Mouse (Mus musculus) MEL (cell line): Measurements from ENCODE around the gene Ipo13. TPM values are rescaled to one million over a fixed set of nuclear protein-coding genes. Genes with fewer than 3 reads are reported as not detected.
A peak's percentile ranks its signal among the peaks of the same experiment; 100 is the strongest.

Experiments
- DNase-seq: peaks from one replicate; pipeline ENCODE4 v3.0.0; 2011; ENCODE audit warnings: low read depth, low spot score
- H3K27ac ChIP-seq: 2 replicates; pipeline ENCODE4 v1.5.1; 2012; ENCODE audit warnings: low read depth, mild to moderate bottlenecking, control low read depth, low read length, moderate library complexity; ENCODE audit not compliant: control insufficient read depth
- H3K27me3 ChIP-seq, 2 experiments: fragments of 150-350 bp in 1 of 2; sonication (generic) in 1 of 2; 2 replicates each; pipeline ENCODE4 v1.6.1; 2012; ENCODE audit warnings: low read length in 2 of 2, mild to moderate bottlenecking in 2 of 2, improper control_type of control experiment in 1 of 2, moderate library complexity in 1 of 2; ENCODE audit not compliant: insufficient read depth in 2 of 2, control insufficient read depth in 1 of 2
- H3K36me3 ChIP-seq, 2 experiments: 2 replicates each; pipeline ENCODE4 v1.6.1; 2012 to 2014; ENCODE audit warnings: low read length in 2 of 2, improper control_type of control experiment in 1 of 2, inconsistent platforms in 1 of 2, mild to moderate bottlenecking in 1 of 2; ENCODE audit not compliant: insufficient read depth in 2 of 2, control insufficient read depth in 1 of 2
- H3K4me1 ChIP-seq, 2 experiments: fragments of 150-350 bp in 1 of 2; sonication (generic) in 1 of 2; 2 replicates each; pipeline ENCODE4 v1.6.1; 2012; ENCODE audit warnings: low read length in 2 of 2, improper control_type of control experiment in 1 of 2, mild to moderate bottlenecking in 1 of 2; ENCODE audit not compliant: insufficient read depth in 2 of 2, control insufficient read depth in 1 of 2
- H3K4me3 ChIP-seq, 2 experiments: fragments of 150-350 bp in 1 of 2; sonication (generic) in 1 of 2; 2 replicates each; pipeline ENCODE4 v1.5.1; 2012; ENCODE audit warnings: low read depth in 2 of 2, low read length in 2 of 2, mild to moderate bottlenecking in 2 of 2, moderate library complexity in 2 of 2, control low read depth in 1 of 2, improper control_type of control experiment in 1 of 2; ENCODE audit not compliant: control insufficient read depth in 1 of 2, insufficient read depth in 1 of 2
- H3K79me2 ChIP-seq: 2 replicates; pipeline ENCODE4 v1.6.1; 2012; ENCODE audit warnings: mild to moderate bottlenecking, low read length, moderate library complexity; ENCODE audit not compliant: control insufficient read depth, poor library complexity, insufficient read depth
- H3K9ac ChIP-seq: 2 replicates; pipeline ENCODE4 v1.6.1; 2012; ENCODE audit warnings: low read depth, mild to moderate bottlenecking, control low read depth, low read length, moderate library complexity; ENCODE audit not compliant: control insufficient read depth, poor library complexity, severe bottlenecking
- H3K9me3 ChIP-seq: fragments of 150-350 bp; sonication (generic); replicated peaks from 2 replicates; pipeline ENCODE4 v1.6.1; 2012; ENCODE audit warnings: mild to moderate bottlenecking, low read length, improper control_type of control experiment, moderate library complexity; ENCODE audit not compliant: insufficient read depth
- CTCF ChIP-seq, 3 experiments: IDR thresholded peaks in 2 of 3; conservative IDR thresholded peaks in 1 of 3; 2 replicates each; pipeline ENCODE4 v1.5.1; 2011 to 2012; ENCODE audit warnings: low read length in 3 of 3, low read depth in 2 of 3, mild to moderate bottlenecking in 2 of 3, improper control_type of control experiment in 1 of 3, inconsistent platforms in 1 of 3, mixed read lengths in 1 of 3, moderate library complexity in 1 of 3; ENCODE audit not compliant: control insufficient read depth in 1 of 3, insufficient read depth in 1 of 3, poor library complexity in 1 of 3, severe bottlenecking in 1 of 3
- E2F4 ChIP-seq: IDR thresholded peaks from 2 replicates; pipeline ENCODE4 v1.6.1; 2011; ENCODE audit warnings: low read depth, low read length, improper control_type of control experiment, borderline replicate concordance
- ELF1 ChIP-seq: IDR thresholded peaks from 2 replicates; pipeline ENCODE4 v1.6.1; 2014; ENCODE audit warnings: low read depth, mild to moderate bottlenecking, inconsistent platforms, low read length, improper control_type of control experiment, moderate library complexity
- EP300 ChIP-seq, 2 experiments: IDR thresholded peaks; 2 replicates each; pipeline ENCODE4 v1.6.1; 2011; ENCODE audit warnings: improper control_type of control experiment in 2 of 2, low read length in 2 of 2, low read depth in 1 of 2, mild to moderate bottlenecking in 1 of 2
- HCFC1 ChIP-seq: IDR thresholded peaks from 2 replicates; pipeline ENCODE4 v1.6.1; 2012; ENCODE audit warnings: low read depth, mild to moderate bottlenecking, inconsistent platforms, low read length, improper control_type of control experiment, moderate library complexity
- JUND ChIP-seq: IDR thresholded peaks from 2 replicates; pipeline ENCODE4 v1.6.1; 2011; ENCODE audit warnings: low read depth, mild to moderate bottlenecking, improper control_type of control experiment, low read length
- KAT2A ChIP-seq: conservative IDR thresholded peaks from 2 replicates; pipeline ENCODE4 v1.6.1; 2012; ENCODE audit warnings: low read depth, low read length, improper control_type of control experiment, inconsistent platforms
- MAFK ChIP-seq: IDR thresholded peaks from 2 replicates; pipeline ENCODE4 v1.6.1; 2011; ENCODE audit warnings: low read depth, mild to moderate bottlenecking, low read length, improper control_type of control experiment, borderline replicate concordance
- MAZ ChIP-seq: IDR thresholded peaks from 2 replicates; pipeline ENCODE4 v1.6.1; 2012; ENCODE audit warnings: low read depth, mild to moderate bottlenecking, inconsistent platforms, low read length, improper control_type of control experiment
- MEF2A ChIP-seq: IDR thresholded peaks from 2 replicates; pipeline ENCODE4 v1.6.1; 2014; ENCODE audit warnings: low read depth, mild to moderate bottlenecking, inconsistent platforms, low read length, improper control_type of control experiment; ENCODE audit not compliant: poor library complexity, insufficient replicate concordance, severe bottlenecking; ENCODE audit errors: extremely low read depth
- MXI1 ChIP-seq: IDR thresholded peaks from 2 replicates; pipeline ENCODE4 v1.6.1; 2011; ENCODE audit warnings: mild to moderate bottlenecking, low read depth, low read length, improper control_type of control experiment
- MYB ChIP-seq: IDR thresholded peaks from 2 replicates; pipeline ENCODE4 v1.6.1; 2011; ENCODE audit warnings: mild to moderate bottlenecking, low read depth, low read length, improper control_type of control experiment
- MYC ChIP-seq: IDR thresholded peaks from 2 replicates; pipeline ENCODE4 v1.6.1; 2011; ENCODE audit warnings: low read depth, mild to moderate bottlenecking, low read length, improper control_type of control experiment, moderate library complexity
- NELFE ChIP-seq: IDR thresholded peaks from 2 replicates; pipeline ENCODE4 v1.6.1; 2011; ENCODE audit warnings: low read depth, low read length, improper control_type of control experiment
- NRF1 ChIP-seq: IDR thresholded peaks from 2 replicates; pipeline ENCODE4 v1.6.1; 2014; ENCODE audit warnings: low read depth, mild to moderate bottlenecking, inconsistent platforms, low read length, improper control_type of control experiment, moderate library complexity; ENCODE audit not compliant: poor library complexity, insufficient read depth, severe bottlenecking
- POLR2AphosphoS2 ChIP-seq: IDR thresholded peaks from 2 replicates; pipeline ENCODE4 v1.6.1; 2011; ENCODE audit warnings: low read length, improper control_type of control experiment
- POLR2AphosphoS5 ChIP-seq: IDR thresholded peaks from 2 replicates; pipeline ENCODE4 v1.6.1; 2012; ENCODE audit warnings: low read depth, borderline replicate concordance, mild to moderate bottlenecking, inconsistent platforms, low read length, moderate library complexity, mixed read lengths
- RAD21 ChIP-seq: IDR thresholded peaks from 2 replicates; pipeline ENCODE4 v1.6.1; 2011; ENCODE audit warnings: mild to moderate bottlenecking, low read depth, low read length, improper control_type of control experiment
- RCOR1 ChIP-seq: IDR thresholded peaks from 2 replicates; pipeline ENCODE4 v1.6.1; 2012; ENCODE audit warnings: low read depth, mild to moderate bottlenecking, inconsistent platforms, low read length, improper control_type of control experiment
- SIN3A ChIP-seq: IDR thresholded peaks from 2 replicates; pipeline ENCODE4 v1.6.1; 2012; ENCODE audit warnings: low read length, improper control_type of control experiment, inconsistent platforms
- SMC3 ChIP-seq: IDR thresholded peaks from 2 replicates; pipeline ENCODE4 v1.6.1; 2011; ENCODE audit warnings: low read depth, low read length, improper control_type of control experiment
- TAL1 ChIP-seq: IDR thresholded peaks from 2 replicates; pipeline ENCODE4 v1.6.1; 2012; ENCODE audit warnings: mild to moderate bottlenecking, inconsistent platforms, low read length, moderate library complexity, mixed read lengths
- TBP ChIP-seq: IDR thresholded peaks from 2 replicates; pipeline ENCODE4 v1.8.0; 2011; ENCODE audit warnings: low read depth, low read length, improper control_type of control experiment
- TCF12 ChIP-seq: IDR thresholded peaks from 2 replicates; pipeline ENCODE4 v1.6.1; 2014; ENCODE audit warnings: low read depth, mild to moderate bottlenecking, inconsistent platforms, low read length, improper control_type of control experiment, moderate library complexity
- USF1 ChIP-seq: IDR thresholded peaks from 2 replicates; pipeline ENCODE4 v1.6.1; 2014; ENCODE audit warnings: low read depth, mild to moderate bottlenecking, inconsistent platforms, low read length, improper control_type of control experiment, moderate library complexity
- USF2 ChIP-seq, 2 experiments: IDR thresholded peaks; 2 replicates each; pipeline ENCODE4 v1.6.1; 2011 to 2012; ENCODE audit warnings: improper control_type of control experiment in 2 of 2, low read length in 2 of 2, borderline replicate concordance in 1 of 2, inconsistent platforms in 1 of 2, low read depth in 1 of 2, mild to moderate bottlenecking in 1 of 2; ENCODE audit not compliant: insufficient read depth in 1 of 2
- ZC3H11A ChIP-seq: IDR thresholded peaks from 2 replicates; pipeline ENCODE4 v1.6.1; 2012; ENCODE audit warnings: low read depth, mild to moderate bottlenecking, inconsistent platforms, low read length, improper control_type of control experiment
- ZKSCAN1 ChIP-seq: IDR thresholded peaks from 2 replicates; pipeline ENCODE4 v1.6.1; 2012; ENCODE audit warnings: low read depth, mild to moderate bottlenecking, inconsistent platforms, low read length, improper control_type of control experiment, moderate library complexity
- ZMIZ1 ChIP-seq: IDR thresholded peaks from 2 replicates; pipeline ENCODE4 v1.6.1; 2012; ENCODE audit warnings: low read depth, mild to moderate bottlenecking, inconsistent platforms, low read length, improper control_type of control experiment, moderate library complexity
- ZNF384 ChIP-seq: IDR thresholded peaks from 2 replicates; pipeline ENCODE4 v1.6.1; 2012; ENCODE audit warnings: low read depth, mild to moderate bottlenecking, inconsistent platforms, low read length, improper control_type of control experiment
- polyA plus RNA-seq, 2 experiments: library from polyadenylated mRNA; stranded (reverse) in 1 of 2; unstranded in 1 of 2; fragments of >175 nt in 1 of 2; fragments of >200 nt in 1 of 2; gene quantifications; 2 replicates each; pipeline versions ENCODE4 v1.2.1 to v1.2.4; 2012; ENCODE audit warnings: low replicate concordance in 2 of 2, low read depth in 1 of 2; ENCODE audit not compliant: insufficient read length in 2 of 2, insufficient read depth in 1 of 2, missing spikeins in 1 of 2
- total RNA-seq: library from RNA; depleted of rRNA; stranded (reverse); fragments of 300-350 nt; gene quantifications from 2 replicates; pipeline ENCODE4 v1.2.3, GENCODE M21; 2012

The Ipo13 gene
- total and polyA plus RNA-seq, 3 experiments: 39.5 to 88.0 TPM; not detected in 1

DNA sequence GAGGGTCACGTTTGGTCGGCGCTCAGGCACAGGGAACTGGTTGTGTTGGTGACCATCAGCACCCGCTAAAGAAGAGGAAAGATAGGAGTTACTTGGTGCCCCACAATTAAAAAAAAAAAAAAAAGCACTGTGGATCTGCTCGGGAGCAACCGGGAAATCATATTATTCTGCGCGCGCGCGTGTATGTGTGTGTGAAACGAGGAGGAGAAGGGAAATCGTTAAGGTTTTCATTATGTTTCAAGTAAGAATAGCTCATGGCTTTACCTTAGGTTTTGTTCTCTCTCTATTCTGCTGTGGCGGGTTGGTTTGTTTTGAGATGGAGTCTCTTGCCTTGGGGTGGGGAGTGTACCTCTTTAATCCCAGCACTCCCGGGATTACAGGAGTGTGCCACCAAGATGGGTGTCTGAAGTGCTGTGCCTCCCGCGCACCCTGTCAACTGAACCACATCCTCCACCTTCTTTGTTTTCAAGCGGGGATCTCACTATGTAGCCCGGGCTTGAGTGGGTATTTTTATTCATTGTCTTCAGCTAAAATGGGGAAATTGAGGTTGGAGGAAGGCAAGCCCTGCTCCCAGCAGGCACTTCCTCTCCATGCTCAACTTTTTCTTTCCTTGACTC lies 798 bp upstream of the Ipo13 start (continued):
- no peak for TF ChIP-seq MEF2A
- no peak for TF ChIP-seq USF2 (IDR thresholded peaks at IDR 0.05; ENCODE audit: borderline replicate concordance in 1 of 2, insufficient read depth in 1 of 2, low read depth in 1 of 2, low read length in 2 of 2)
- peak; percentile 16 to 45; a peak in 2 of 4 replicates for TF ChIP-seq EP300 (IDR thresholded peaks at IDR 0.05; ENCODE audit: low read depth in 1 of 2, low read length in 2 of 2)
- TF ChIP-seq HCFC1: no peak
- no peak for TF ChIP-seq KAT2A
- TF ChIP-seq RAD21: no peak
- TF ChIP-seq SIN3A: peak; percentile 25; the same call in 1 of the 2 replicates
- TF ChIP-seq RCOR1: no peak; the same call in 1 of the 2 replicates
- TF ChIP-seq NELFE: peak; percentile 4; the same call in 1 of the 2 replicates
- peak; percentile 41; the same call in 1 of the 2 replicates for TF ChIP-seq ZNF384
- no peak for TF ChIP-seq E2F4
- TF ChIP-seq ZKSCAN1: no peak
- no peak for TF ChIP-seq ZMIZ1
- no peak for TF ChIP-seq TAL1
- TF ChIP-seq TCF12: no peak
- TF ChIP-seq POLR2AphosphoS2: no peak
- no peak for TF ChIP-seq MYB
- no peak for TF ChIP-seq CTCF (IDR thresholded peaks at IDR 0.05 in 2 of 3, conservative IDR thresholded peaks at IDR 0.05 in 1 of 3; ENCODE audit: control insufficient read depth in 1 of 3, insufficient read depth in 1 of 3, low read depth in 2 of 3, low read length in 3 of 3, poor library complexity in 1 of 3, severe bottlenecking in 1 of 3)
- no peak; the same call in 1 of the 2 replicates for TF ChIP-seq MYC
- TF ChIP-seq MAFK: no peak

GRCm38 (mm10) chr4:117914031-117914430 lies 768 bp downstream of the Ipo13 start:
- H3K36me3 ChIP-seq: peaks cover 0 to 34% of the 10 kb centered on the region in 2 experiments; a peak in 2 of 4 replicates
- no peak overlapping the region for H3K27ac ChIP-seq
- peak overlapping the region; percentile 90 to 96 for H3K4me3 ChIP-seq

More at GRCm38 (mm10) chr4:117914031-117914430, 768 bp downstream of the Ipo13 start:
- H3K9me3 ChIP-seq: no peaks in the 10 kb centered on the region
- peaks cover 41% of the 10 kb centered on the region for H3K79me2 ChIP-seq
- H3K9ac ChIP-seq: peak overlapping the region; percentile 75
- no peak for TF ChIP-seq ZMIZ1
- TF ChIP-seq USF1: no peak
- TF ChIP-seq POLR2AphosphoS5: no peak
- no peak for TF ChIP-seq MEF2A
- no peak for TF ChIP-seq RCOR1
- no peak for TF ChIP-seq E2F4
- no peak for TF ChIP-seq TBP
- no peak for TF ChIP-seq MYB
- TF ChIP-seq SMC3: no peak
- no peak for TF ChIP-seq ZC3H11A
- TF ChIP-seq ELF1: no peak
- no peak for TF ChIP-seq NRF1
- no peak for TF ChIP-seq MXI1
- no peak for TF ChIP-seq MAZ
- TF ChIP-seq CTCF (IDR thresholded peaks at IDR 0.05 in 2 of 3, conservative IDR thresholded peaks at IDR 0.05 in 1 of 3; ENCODE audit: control insufficient read depth in 1 of 3, insufficient read depth in 1 of 3, low read depth in 2 of 3, low read length in 3 of 3, poor library complexity in 1 of 3, severe bottlenecking in 1 of 3): no peak
- TF ChIP-seq POLR2AphosphoS2: no peak
- TF ChIP-seq JUND: no peak
- no peak for TF ChIP-seq SIN3A
- peaks cover 13 to 33% of the 10 kb centered on the region in 2 experiments for H3K4me1 ChIP-seq
- DNase-seq: peak; percentile 18
- no peaks in the 10 kb centered on the region for H3K27me3 ChIP-seq
